Mouse (Mus musculus): ENCODE data around the gene Slc5a3. TPM values are rescaled to one million over a fixed set of nuclear protein-coding genes. Genes with fewer than 3 reads are reported as not detected.

Slc5a3 gene
- total and polyA plus RNA-seq, 3 experiments = 1.7 to 4.1 (median 2.2) TPM

GRCm38 (mm10) chr16:92099598-92099997 lies 41.5 kb downstream of the Slc5a3 start:
- Histone ChIP-seq H3K4me3 (replicated peaks in 1 of 3; ENCODE audit: low read depth in 2 of 3, low read length in 2 of 3, poor library complexity in 1 of 3) (no peak overlapping the region), H3K27me3 (replicated peaks) (no peaks in the 10 kb centered on the region), H3K4me1 (ENCODE audit: control insufficient read depth in 1 of 2, insufficient read depth in 2 of 2) (0 out of 4 replicates have a peak, but pooled peaks cover 0 to 3% of the 10 kb centered on the region in 2 experiments), H3K27ac (ENCODE audit: insufficient read depth, low read depth) (no peak overlapping the region), H3K36me3 (replicated peaks in 1 of 2; ENCODE audit: control insufficient read depth in 1 of 2, insufficient read depth in 1 of 2, low read length in 1 of 2) (peaks cover 10 to 78% of the 10 kb centered on the region in 2 experiments), H3K9me3 (replicated peaks; ENCODE audit: low read length) (no peaks in the 10 kb centered on the region), H3K79me2 (replicated peaks; ENCODE audit: control insufficient read depth, extremely low read depth, insufficient read depth, poor library complexity, severe bottlenecking) (no peaks in the 10 kb centered on the region), H3K9ac (ENCODE audit: insufficient read depth, low read depth) (no peak overlapping the region), H3K4me2 (ENCODE audit: insufficient read depth, low read depth, poor library complexity, severe bottlenecking) (no peak overlapping the region)
- dilution Hi-C loops (cut with MboI; ENCODE audit: extremely low pct_ligation_motif_present, extremely low pct_unique_long_range_greater_than_20kb, low sequenced_read_pairs) (no loop called here), in situ Hi-C loops (cut with MboI; ENCODE audit: low pct_ligation_motif_present, low pct_unique_long_range_greater_than_20kb, low sequenced_read_pairs) (no loop called here)
- DNase-seq (ENCODE audit: extremely low read depth) = no peak
- no peak for TF ChIP-seq MYC (IDR thresholded peaks at IDR 0.05; ENCODE audit: low read depth, low read length)
- no peak for TF ChIP-seq RAD21 (IDR thresholded peaks at IDR 0.05; ENCODE audit: low read depth, low read length)
- TF ChIP-seq UBTF (IDR thresholded peaks at IDR 0.05; ENCODE audit: low read depth, low read length) = no peak
- TF ChIP-seq ETS1 (conservative IDR thresholded peaks at IDR 0.05; ENCODE audit: low read depth, low read length) = no peak
- no peak for TF ChIP-seq ZNF384 (IDR thresholded peaks at IDR 0.05; ENCODE audit: low read depth, low read length)
- no peak for TF ChIP-seq CTCF (conservative IDR thresholded peaks at IDR 0.05 in 1 of 2, IDR thresholded peaks at IDR 0.05 in 1 of 2; ENCODE audit: low read depth in 2 of 2, low read length in 2 of 2)
- no peak for TF ChIP-seq BHLHE40 (IDR thresholded peaks at IDR 0.05; ENCODE audit: low read depth, low read length)
- no peak for TF ChIP-seq USF2 (conservative IDR thresholded peaks at IDR 0.05; ENCODE audit: low read depth, low read length)
- no peak for TF ChIP-seq TBP (conservative IDR thresholded peaks at IDR 0.05; ENCODE audit: low read depth, low read length)
- no peak for TF ChIP-seq ELF1 (IDR thresholded peaks at IDR 0.05; ENCODE audit: low read depth, low read length)
- TF ChIP-seq MEF2A (IDR thresholded peaks at IDR 0.05; ENCODE audit: borderline replicate concordance, low read depth, low read length) = no peak
- no peak for TF ChIP-seq NELFE (IDR thresholded peaks at IDR 0.05; ENCODE audit: low read depth, low read length)
- no peak for TF ChIP-seq IRF4 (IDR thresholded peaks at IDR 0.05; ENCODE audit: low read depth, low read length)
- TF ChIP-seq E2F4 (IDR thresholded peaks at IDR 0.05; ENCODE audit: insufficient replicate concordance, low read depth, low read length) = no peak
- TF ChIP-seq MAFK (IDR thresholded peaks at IDR 0.05; ENCODE audit: insufficient replicate concordance, low read length) = no peak

- Histone ChIP-seq H3K79me2 (replicated peaks; ENCODE audit: control insufficient read depth, extremely low read depth, insufficient read depth, poor library complexity, severe bottlenecking) (no peaks in the 10 kb centered on the region), H3K4me1 (ENCODE audit: control insufficient read depth in 1 of 2, insufficient read depth in 2 of 2) (0 out of 4 replicates have a peak, but pooled peaks cover 0 to 3% of the 10 kb centered on the region in 2 experiments), H3K9me3 (replicated peaks; ENCODE audit: low read length) (no peaks in the 10 kb centered on the region), H3K27me3 (replicated peaks) (no peaks in the 10 kb centered on the region), H3K36me3 (replicated peaks in 1 of 2; ENCODE audit: control insufficient read depth in 1 of 2, insufficient read depth in 1 of 2, low read length in 1 of 2) (peaks cover 10 to 78% of the 10 kb centered on the region in 2 experiments), H3K27ac (ENCODE audit: insufficient read depth, low read depth) (no peak overlapping the region), H3K4me2 (ENCODE audit: insufficient read depth, low read depth, poor library complexity, severe bottlenecking) (no peak overlapping the region), H3K9ac (ENCODE audit: insufficient read depth, low read depth) (no peak overlapping the region), H3K4me3 (replicated peaks in 1 of 3; ENCODE audit: low read depth in 2 of 3, low read length in 2 of 3, poor library complexity in 1 of 3) (no peak overlapping the region)
- in situ Hi-C loops (cut with MboI; ENCODE audit: low pct_ligation_motif_present, low pct_unique_long_range_greater_than_20kb, low sequenced_read_pairs) (no loop called here), dilution Hi-C loops (cut with MboI; ENCODE audit: extremely low pct_ligation_motif_present, extremely low pct_unique_long_range_greater_than_20kb, low sequenced_read_pairs) (no loop called here)
- TF ChIP-seq TCF12 (IDR thresholded peaks at IDR 0.05; ENCODE audit: low read depth, low read length) (no peak), ETS1 (conservative IDR thresholded peaks at IDR 0.05; ENCODE audit: low read depth, low read length) (no peak), PAX5 (IDR thresholded peaks at IDR 0.05; ENCODE audit: low read length) (no peak), BHLHE40 (IDR thresholded peaks at IDR 0.05; ENCODE audit: low read depth, low read length) (no peak), JUND (conservative IDR thresholded peaks at IDR 0.05; ENCODE audit: low read depth, low read length) (no peak), HCFC1 (IDR thresholded peaks at IDR 0.05; ENCODE audit: low read depth, low read length) (no peak), IRF4 (IDR thresholded peaks at IDR 0.05; ENCODE audit: low read depth, low read length) (no peak), ZC3H11A (IDR thresholded peaks at IDR 0.05; ENCODE audit: low read depth, low read length) (no peak), E2F4 (IDR thresholded peaks at IDR 0.05; ENCODE audit: insufficient replicate concordance, low read depth, low read length) (no peak), CHD2 (IDR thresholded peaks at IDR 0.05; ENCODE audit: low read length) (no peak), ZNF384 (IDR thresholded peaks at IDR 0.05; ENCODE audit: low read depth, low read length) (no peak), CHD1 (IDR thresholded peaks at IDR 0.05; ENCODE audit: low read depth, low read length) (no peak), ZMIZ1 (IDR thresholded peaks at IDR 0.05; ENCODE audit: low read depth, low read length) (no peak), SIN3A (IDR thresholded peaks at IDR 0.05; ENCODE audit: low read length) (no peak), USF2 (conservative IDR thresholded peaks at IDR 0.05; ENCODE audit: low read depth, low read length) (no peak), RAD21 (IDR thresholded peaks at IDR 0.05; ENCODE audit: low read depth, low read length) (no peak), SMC3 (IDR thresholded peaks at IDR 0.05; ENCODE audit: low read depth, low read length) (no peak), TBP (conservative IDR thresholded peaks at IDR 0.05; ENCODE audit: low read depth, low read length) (no peak), ELF1 (IDR thresholded peaks at IDR 0.05; ENCODE audit: low read depth, low read length) (no peak)
- no peak for DNase-seq (ENCODE audit: extremely low read depth)
Measured at GRCm38 (mm10) chr16:92100111-92100510, 42.0 kb downstream of the Slc5a3 start.

Data from CH12.LX (cell line).